Mouse (Mus musculus): ENCODE data around the gene Dhx16.

- TF ChIP-seq FLI1 (IDR thresholded peaks at IDR 0.05; ENCODE audit: low read length) (no peak), GATA1 (IDR thresholded peaks at IDR 0.05; ENCODE audit: borderline replicate concordance, low read length) (no peak)
Observed at GRCm38 (mm10) chr17:35922566-35922965, 42.9 kb downstream of the Dhx16 start.

Data from megakaryocyte, embryonic 14.5 days (primary cell).